Comparison of ENCODE assay signal across 10 mouse cellular contexts in the genomic region with DNA sequence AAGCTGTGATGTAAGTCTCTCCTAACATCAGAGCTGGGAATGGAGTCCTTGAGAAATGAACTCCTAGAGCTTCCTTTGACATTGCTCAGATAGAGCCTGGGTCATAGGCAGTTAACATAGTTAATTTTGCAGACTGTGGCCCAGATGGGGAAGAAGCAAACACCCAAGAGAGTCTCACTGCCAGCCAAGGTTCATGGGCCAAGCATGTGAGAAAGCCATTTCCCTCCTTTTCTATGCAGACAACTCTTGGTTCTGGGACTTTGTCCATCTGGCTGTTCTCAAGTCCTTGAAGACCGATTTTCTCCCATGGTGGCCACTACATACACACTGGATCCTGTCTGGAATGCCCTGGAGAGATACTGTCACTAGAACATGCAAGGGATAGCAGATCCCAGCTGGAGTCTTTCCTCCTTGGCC. TPM values are rescaled to one million over a fixed set of nuclear protein-coding genes. Genes with fewer than 3 reads are reported as not detected.
DNase-seq lines count a peak whose midpoint lies in the region.
"Had no signal": no experiment of that assay in that cellular context is flagged by ENCODE, and none has a peak within 500 bp of the region (broad histone marks: within the 10 kb centered on the region; RNA-seq: fewer than 3 reads in every experiment).

No protein-coding gene starts in this region.

- DNase-seq in gastrocnemius, adult 18-20 months (ENCODE audit: low spot score): peak; percentile 7
- no peak for DNase-seq in gastrocnemius, postnatal 4 days (ENCODE audit: low spot score in 2 of 2)
- DNase-seq in heart, postnatal 14 days: peak; percentile 35 to 48
- DNase-seq in kidney, postnatal 25 days: peak; percentile 49 to 61
- peak; percentile 32 for DNase-seq in skeletal muscle tissue, adult 2 months (ENCODE audit: low read depth, low spot score)
- DNase-seq in left cerebral cortex, postnatal 14 days (ENCODE audit: low spot score in 2 of 2): no peak
- no peak for DNase-seq in spleen, postnatal 4 days (ENCODE audit: low spot score in 2 of 2)
- no peak for DNase-seq in layer of hippocampus, postnatal 36 days
- DNase-seq: cerebellum, postnatal 36 days had no signal

- intact Hi-C loops in heart, postnatal 14 days (cut with DNase I): no loop called here
- intact Hi-C loops in left cerebral cortex, postnatal 14 days (cut with DNase I): no loop called here

RNA-seq across cellular contexts. Expression of a gene that starts 45.6 kb away (rescaled TPM):
- 10 to 100 TPM; 12.2 to 16.9 TPM for total RNA-seq in gastrocnemius, adult 18-20 months (2021)
- 10 to 100 TPM; 18.0 to 26.5 TPM for total RNA-seq in gastrocnemius, postnatal 4 days (2021)
- total RNA-seq in heart, postnatal 14 days (2021): 10 to 100 TPM; 10.4 to 11.3 TPM
- total RNA-seq in left cerebral cortex, postnatal 14 days (2021): 1 to 10 TPM; 5.9 to 7.2 TPM
- 1 to 10 TPM; 1.9 to 2.6 TPM for total RNA-seq in layer of hippocampus, postnatal 36 days (2021)
- total RNA-seq: megakaryocyte progenitor cell, adult 5-6 weeks had no signal

Comparison
In these comparisons a context has a peak if more than half of its experiments do, and no peak if none do; other contexts are left out.
1. DNase-seq: peak in gastrocnemius, adult 18-20 months (single experiment), heart, postnatal 14 days (2 of 2), kidney, postnatal 25 days (2 of 2) and skeletal muscle tissue, adult 2 months (single experiment); none in gastrocnemius, postnatal 4 days (0 of 2), left cerebral cortex, postnatal 14 days (0 of 2), spleen, postnatal 4 days (0 of 2) and layer of hippocampus, postnatal 36 days (0 of 2).